Mouse (Mus musculus) midbrain, embryonic 12.5 days (tissue): ENCODE measurements around the gene Nptn. TPM values are rescaled to one million over a fixed set of nuclear protein-coding genes. Genes with fewer than 3 reads are reported as not detected.

Experiments
- polyA plus RNA-seq: library from polyadenylated mRNA; unstranded; fragments of >200 nt; fragmentation: Nextera tagmentation; extraction: Ambion mirVana; gene quantifications from 2 replicates; pipeline ENCODE4 v1.2.1, GENCODE M21; 2016

Gene Nptn
- polyA plus RNA-seq, 1 experiment from 2014 or later: 68.6 TPM

Other genes starting within 250 kb of the Nptn start
- not detected in 2 replicates for gene Tbc1d21, start 211.8 kb upstream of the Nptn start, polyA plus RNA-seq
- 3.4 and 3.5 TPM in 2 replicates for gene Insyn1, start 93.6 kb upstream of the Nptn start, polyA plus RNA-seq
- 32.1 and 36.1 TPM in 2 replicates for gene Cd276, start 26.8 kb upstream of the Nptn start, polyA plus RNA-seq
- 1.9 and 2.5 TPM in 2 replicates for gene Rec114, start 161.7 kb downstream of the Nptn start, polyA plus RNA-seq
- gene Hcn4, start 241.2 kb downstream of the Nptn start, polyA plus RNA-seq: 2.1 and 2.3 TPM in 2 replicates